Mouse (Mus musculus) ovary, postnatal 36 days (tissue): ENCODE data around the gene 1700020N01Rik.
A peak's percentile ranks its signal among the peaks of the same experiment; 100 is the strongest.

Source experiments
- DNase-seq: peaks from one replicate; pipeline ENCODE4 v3.0.0; 2022; ENCODE audit warnings: low spot score, mixed read lengths

The 1700020N01Rik gene

DNA sequence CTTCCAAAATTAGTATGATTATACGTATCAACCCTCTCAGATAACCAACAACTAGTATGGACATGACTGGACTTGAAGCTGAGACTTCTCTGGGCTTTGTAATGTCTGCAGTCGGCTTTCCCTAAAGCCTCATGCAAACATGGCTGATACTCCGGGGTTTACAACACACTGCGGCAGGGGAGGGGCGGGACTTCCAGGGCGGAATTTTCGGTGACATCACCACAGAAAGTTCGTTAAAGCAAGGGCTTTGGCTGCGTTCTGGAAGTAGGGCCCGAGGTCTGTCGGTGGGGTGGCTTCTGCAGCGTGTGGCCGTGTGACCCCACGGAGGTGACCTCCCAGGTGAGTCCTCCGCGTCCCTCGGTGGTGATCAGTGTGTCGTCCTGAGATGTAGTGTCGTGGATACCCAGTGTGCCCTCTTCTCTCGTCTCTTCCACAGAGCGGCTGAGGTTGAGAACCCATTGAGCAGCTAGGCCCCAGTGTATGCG, at the start of gene 1700020N01Rik:
Gene 1700020N01Rik (plus strand): TSS at position 250 of the 485 bp plus-strand sequence.
- no peak for DNase-seq

DNA sequence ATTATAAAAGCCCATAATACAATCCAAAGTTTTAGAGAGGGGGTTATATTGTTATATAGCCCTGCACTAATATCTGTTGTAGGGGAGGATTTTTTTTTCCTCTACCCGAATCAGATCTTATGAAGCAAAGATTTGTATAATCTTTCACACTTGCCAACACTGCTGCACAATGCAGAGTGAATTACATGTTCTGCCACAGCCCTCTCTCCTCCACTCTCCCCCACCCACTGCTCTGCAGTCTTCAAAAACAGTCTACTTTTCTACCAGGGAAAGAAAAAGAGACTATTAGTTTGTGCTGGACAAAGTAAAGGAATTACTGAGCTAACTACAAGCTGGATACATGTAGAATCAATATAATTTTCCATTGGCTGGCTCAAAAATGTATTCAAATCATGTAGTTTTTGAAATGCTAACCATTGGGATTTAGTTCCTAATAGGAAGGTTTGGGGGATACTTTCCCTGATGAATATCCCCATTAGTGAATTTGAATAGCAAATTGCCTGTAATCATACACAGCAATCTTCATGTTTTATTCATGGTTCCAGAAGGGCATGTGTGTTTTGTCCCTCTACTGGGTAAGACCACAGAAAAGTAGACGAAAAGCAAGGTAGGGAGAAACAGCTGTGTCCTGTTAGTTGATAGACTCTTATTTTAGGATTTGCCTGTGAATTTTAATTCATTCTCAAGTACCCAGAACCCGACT, 49.2 kb upstream of the 1700020N01Rik start:
- no peak for DNase-seq

DNA sequence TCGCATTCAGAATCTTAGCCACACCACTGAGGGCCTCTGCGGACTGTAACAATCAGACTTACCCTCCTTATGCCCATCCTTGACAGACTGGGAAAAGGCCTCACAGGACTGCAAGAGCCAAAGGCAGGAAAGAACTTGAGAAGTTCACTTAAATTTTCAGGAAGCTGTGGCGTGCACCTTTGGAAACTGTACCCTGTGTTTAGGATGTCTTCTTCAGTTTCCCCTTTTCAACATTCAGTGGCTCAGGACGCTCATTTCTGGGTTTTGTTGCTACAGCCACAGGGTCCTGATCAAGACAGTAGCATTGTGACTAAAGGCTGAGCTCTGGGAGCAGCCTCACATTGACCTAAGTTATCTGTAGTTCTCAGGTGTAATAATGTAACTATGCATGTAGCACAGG, 48.2 kb upstream of the 1700020N01Rik start:
- DNase-seq: no peak

GRCm38 (mm10) chr10:21545446-21545845, 47.5 kb upstream of the 1700020N01Rik start:
- no peak for DNase-seq

- no peak for DNase-seq
Measured at GRCm38 (mm10) chr10:21548871-21549505, 44.0 kb upstream of the 1700020N01Rik start.

DNA sequence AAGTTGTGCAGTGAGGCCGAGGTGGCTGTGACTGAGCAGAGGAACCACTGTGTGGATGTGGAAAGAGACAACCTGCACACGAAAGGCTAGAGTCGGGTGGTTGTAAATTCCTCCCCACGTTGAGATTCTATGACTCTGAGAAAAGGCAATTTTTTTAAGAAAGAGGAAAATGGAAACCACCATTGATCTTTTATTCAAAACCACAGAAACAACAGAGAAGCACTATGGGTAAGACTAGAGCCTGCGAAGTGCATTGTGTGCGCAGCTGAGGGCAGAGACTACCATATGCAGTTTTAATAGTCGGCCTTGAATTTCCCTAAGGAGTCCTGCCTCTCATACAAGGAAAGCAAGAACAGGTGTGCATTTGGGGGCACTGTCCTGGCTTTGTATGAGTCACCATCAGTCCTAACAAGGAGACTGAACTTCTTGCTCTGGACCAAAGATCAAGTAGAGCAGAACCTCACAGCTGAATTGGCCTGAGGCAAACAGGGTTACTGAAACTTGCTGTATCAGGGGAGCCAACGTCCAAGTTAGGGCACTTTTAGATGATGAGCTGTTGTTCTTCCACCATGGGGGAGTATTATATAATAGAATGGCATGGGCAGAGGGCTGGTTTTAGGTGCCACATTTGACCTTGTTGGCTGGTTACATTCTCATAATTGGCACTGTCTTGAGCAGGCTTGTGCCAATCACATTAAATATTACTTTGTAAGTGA, 39.8 kb upstream of the 1700020N01Rik start:
- DNase-seq: no peak

GRCm38 (mm10) chr10:21553683-21554035, 39.3 kb upstream of the 1700020N01Rik start:
- DNase-seq: no peak

DNA sequence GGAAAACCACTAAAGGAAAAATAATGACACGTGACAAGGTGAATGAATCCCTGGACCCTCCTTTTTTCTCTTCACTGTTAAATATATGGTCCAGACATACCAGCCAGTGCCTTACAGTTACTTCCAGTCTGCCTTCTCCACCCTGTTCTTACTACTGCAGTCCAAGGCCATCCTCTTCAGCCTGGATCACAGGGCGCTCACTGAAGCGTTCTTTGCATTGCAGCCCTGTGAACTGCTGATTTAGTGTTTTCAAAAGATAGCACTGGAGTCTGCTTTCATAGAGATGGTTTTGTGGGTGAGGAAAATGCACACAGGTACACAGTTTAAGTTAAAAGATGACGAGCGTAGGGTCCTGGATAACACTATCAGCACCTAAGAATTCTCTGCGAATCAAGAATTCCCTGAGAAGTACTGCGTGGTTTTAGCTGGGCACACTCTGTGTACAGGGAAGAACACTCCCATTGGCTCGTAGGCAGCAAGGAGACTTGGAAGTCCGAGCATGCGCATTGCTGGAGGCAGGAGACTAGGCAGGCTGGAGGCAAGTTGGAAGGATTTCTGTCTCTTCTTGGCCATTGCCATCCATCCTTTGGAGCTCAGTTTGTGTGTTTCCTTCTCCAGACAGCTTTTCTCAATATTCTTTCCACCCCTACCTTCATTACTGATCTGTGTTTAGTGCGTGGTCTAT, 37.9 kb upstream of the 1700020N01Rik start:
- no peak for DNase-seq

DNA sequence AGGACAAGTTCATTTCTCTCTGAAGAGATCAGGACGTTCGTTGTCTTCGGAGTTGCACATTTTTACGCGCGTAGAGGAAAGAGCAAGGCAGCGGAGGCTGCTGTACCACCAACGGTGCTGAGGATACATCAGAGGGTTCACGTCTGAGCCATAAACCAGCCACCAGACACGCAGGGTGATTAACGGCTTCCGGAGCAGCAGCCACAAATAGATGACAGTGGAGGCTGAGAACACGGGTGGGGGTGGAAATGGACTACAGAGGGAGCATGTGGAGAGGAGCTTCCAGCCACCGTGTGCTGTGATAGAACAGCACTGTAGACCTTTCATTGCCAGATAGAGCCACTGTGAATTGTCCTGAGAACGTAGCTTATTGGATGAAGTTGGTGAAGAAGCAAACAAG, 33.2 kb upstream of the 1700020N01Rik start:
- DNase-seq: no peak

DNA sequence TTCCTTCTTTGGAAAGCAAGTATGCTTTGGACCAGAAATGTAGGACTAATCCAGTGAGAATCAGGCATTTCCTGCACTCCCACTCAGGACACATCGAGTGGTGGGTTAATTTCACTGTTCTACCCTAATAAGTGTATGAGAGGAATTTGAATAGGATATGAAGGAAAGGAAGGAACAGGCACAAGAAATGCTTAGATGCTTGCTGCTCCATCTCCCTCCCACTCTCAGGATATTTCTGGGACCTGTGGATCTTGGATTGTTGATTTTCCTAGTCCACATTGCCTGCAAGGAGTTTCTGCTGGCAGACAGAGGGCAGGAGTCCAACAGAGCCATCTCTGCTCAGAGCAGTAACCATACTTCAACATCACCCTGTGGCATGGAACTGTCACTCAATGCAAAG, 31.8 kb upstream of the 1700020N01Rik start:
- no peak for DNase-seq

DNA sequence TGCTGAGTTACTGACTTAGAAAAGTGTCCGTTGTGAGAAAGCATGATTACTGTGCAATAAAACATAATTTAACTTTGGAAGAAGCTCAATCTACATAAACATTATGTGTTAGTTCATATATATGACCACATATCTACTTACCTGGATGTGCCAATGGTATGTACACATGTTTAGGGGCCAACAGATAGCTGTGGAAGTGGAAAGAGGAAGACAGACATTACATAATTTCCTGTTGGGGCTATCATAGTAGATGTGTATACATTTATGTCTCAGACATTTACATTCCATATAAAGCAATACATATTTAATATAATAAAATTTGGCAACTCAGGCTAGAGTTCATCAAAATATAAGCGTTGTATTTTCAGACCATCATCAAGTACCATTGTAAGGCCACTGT, 29.5 kb upstream of the 1700020N01Rik start:
- no peak for DNase-seq

DNA sequence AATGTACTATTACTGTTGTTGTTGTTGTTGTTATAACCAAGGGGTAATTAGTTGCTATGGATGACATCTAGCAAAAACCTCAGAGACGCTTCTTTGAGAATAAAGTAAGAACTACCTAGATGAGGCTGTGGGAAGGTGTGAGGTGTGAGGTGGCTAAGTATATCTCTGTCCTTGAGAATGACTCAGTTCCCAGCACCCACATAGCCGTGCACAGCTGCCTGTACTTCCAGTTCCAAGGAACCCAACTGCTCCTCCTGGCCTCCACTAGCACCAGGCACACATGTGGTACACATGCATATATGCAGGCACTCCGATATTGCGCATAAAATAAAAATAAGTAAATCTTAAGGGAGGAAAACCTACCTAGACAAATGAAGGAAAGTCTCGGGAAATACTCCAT, 28.8 kb upstream of the 1700020N01Rik start:
- DNase-seq: no peak

- no peak for DNase-seq
Measured at GRCm38 (mm10) chr10:21566074-21566473, 26.9 kb upstream of the 1700020N01Rik start.

DNA sequence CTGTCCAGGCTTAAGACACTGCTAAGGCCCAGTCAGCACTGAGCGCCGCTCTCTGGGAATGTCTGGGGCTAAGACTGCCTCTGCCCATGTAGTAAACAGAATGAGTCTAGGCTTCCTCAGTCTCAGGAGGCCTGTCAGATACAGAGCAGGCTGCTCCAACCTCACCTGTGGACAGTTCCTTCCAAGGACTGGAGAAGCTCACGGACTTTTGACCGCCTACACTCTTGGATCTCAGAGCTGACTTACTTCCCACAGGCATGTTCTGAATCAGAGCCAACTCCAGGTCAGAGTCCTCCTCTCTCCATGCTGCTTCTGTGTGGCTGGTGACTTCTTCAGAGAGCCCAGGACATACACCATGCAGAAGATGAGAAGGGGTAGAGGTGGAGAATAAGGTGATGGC, 21.3 kb upstream of the 1700020N01Rik start:
- DNase-seq: no peak

DNA sequence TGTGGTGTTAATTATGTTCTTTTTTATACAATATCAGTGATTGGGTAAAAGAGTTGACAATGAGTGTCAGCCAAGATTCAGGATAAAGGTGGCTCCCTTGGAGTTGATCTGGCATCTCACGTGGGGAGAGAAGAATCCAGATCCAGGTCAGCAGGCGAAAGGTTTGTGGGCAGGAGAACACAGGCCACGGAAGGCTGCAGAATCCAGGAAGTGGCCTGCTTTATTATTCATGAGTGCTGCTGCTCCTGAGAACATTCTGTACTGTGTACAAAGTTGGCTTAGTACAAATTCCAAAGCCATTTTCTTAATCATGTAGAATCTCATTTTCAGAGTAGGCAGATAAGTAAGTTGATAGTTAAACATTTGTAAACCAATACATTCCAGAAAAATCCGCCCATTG, 19.2 kb upstream of the 1700020N01Rik start:
- no peak for DNase-seq

GRCm38 (mm10) chr10:21575806-21576378, 17.1 kb upstream of the 1700020N01Rik start:
- no peak for DNase-seq

- DNase-seq: no peak
Measured at GRCm38 (mm10) chr10:21577798-21578197, 15.1 kb upstream of the 1700020N01Rik start.

DNA sequence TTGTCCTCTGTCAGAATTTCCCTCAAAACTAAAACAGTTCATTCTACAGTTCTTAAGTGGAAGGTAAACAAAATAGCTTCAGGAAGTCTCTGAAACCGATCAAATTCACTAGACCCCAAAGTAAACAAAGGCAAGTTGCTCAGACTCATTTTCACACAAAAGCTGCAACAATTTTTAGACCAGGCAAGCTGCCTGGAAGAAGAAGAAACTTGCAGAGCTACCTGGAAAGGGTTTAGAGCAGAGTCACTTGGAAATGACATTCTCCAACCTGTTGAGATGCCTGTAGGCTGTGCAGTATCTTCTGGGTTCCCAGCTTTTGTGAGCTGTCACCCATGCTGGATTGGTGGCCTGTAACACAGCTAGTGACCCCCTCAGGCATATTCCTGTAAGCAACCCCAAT, 11.4 kb upstream of the 1700020N01Rik start:
- no peak for DNase-seq

DNA sequence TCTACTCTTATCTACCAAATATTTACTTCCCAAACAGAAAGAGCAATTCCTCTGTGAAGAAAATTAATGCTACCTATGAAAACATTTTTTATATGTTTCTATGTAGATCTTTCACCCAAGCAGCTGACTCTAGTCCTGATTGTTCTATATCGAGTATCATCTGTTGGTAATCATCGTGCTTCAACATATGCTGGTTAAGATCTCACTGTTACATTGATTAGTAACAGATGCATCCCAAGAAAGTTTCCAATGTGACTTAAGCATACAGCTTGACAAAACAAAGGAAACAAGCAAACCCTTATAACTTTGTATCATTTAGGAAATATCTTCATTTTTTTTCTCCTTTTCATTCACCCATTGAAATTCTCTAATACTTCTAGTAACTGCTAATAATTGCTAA, 5.9 kb upstream of the 1700020N01Rik start:
- DNase-seq: no peak

DNA sequence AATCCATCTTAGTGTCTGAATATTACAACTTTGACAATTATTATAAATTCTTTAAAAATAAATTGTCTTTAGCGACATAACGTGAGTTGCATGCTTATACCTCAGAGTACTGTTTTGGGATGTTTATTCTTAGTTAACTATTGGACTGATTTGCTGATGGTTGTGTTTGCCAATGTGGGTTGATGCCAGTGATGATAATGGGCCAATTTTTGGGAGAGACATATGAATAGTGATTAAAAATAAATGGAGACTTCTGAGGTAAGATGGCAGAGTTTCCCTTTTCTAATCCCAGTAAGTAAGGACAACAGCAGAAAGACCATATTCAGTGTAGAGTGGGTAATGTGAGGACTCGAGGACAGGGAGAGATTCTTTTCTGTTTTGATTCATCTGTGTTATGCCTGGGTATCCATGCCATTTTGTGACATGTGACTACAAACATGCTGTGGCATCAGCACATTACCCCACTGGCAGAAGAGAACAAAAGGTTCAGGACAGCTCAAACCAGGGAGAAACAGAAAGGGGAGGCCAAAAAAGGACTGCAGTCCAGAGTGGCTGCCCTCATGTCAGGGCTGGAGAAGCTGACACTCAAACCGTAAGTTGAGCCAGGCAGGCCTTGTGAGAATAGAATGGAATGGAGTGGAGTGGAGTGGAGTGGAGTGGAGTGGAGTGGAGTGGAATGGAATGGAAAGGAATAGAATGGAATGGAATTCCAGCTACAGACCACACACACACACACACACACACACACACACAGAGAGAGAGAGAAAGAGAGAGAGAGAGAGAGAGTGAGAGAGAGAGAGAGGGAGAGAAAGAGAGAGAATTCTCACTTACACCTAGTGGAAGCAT, 4.7 kb upstream of the 1700020N01Rik start:
- no peak for DNase-seq

DNA sequence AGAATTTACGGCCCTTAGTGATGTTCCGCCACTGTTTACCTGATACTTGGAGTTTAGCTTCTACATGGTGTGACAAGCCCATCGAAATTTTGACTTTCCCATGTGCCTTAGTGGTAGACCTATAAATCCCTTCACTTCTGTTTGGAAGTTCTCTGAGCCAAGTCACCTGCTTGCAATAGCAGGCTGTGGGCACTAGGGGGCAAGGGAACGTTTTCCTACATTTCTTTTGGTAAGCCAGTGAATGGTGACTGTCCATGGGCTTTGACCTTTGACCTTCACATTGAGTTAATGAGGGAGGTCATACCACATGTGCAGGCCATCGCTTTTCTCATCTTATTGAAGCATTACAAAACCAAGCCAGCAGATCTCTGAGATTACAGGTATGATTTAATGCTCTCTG, 8.0 kb downstream of the 1700020N01Rik start:
- peak; percentile 58 for DNase-seq
